Mouse (Mus musculus) testis, adult 2 months (tissue): ENCODE data around the gene Tubgcp4.

ENCODE experiments used
- CTCF ChIP-seq: fragments of 200-500 bp; IDR thresholded peaks from 2 replicates; pipeline ENCODE4 v1.5.1; 2012; ENCODE audit warnings: low read depth, mild to moderate bottlenecking, inconsistent platforms, low read length, moderate library complexity; ENCODE audit not compliant: control insufficient read depth, insufficient read depth, insufficient replicate concordance
- POLR2A ChIP-seq: fragments of 200-500 bp; IDR thresholded peaks from 2 replicates; pipeline ENCODE4 v1.6.1; 2012; ENCODE audit warnings: low read depth, mild to moderate bottlenecking, inconsistent platforms, low read length, moderate library complexity; ENCODE audit not compliant: control insufficient read depth

GRCm38 (mm10) chr2:121142415-121142814, 28.0 kb upstream of the Tubgcp4 start:
- TF ChIP-seq CTCF, result no peak
- TF ChIP-seq POLR2A, result no peak
